Mouse (Mus musculus) heart, postnatal 0 days (tissue): ENCODE measurements at regions not wholly inside any gene's neighbourhood (a gene's known extent, or its start where the extent isn't known, plus 50 kb on each side); places are given as distances from the start of the nearest gene placed in this dataset.

ENCODE experiments used
- CTCF ChIP-seq: IDR thresholded peaks from 2 replicates; pipeline ENCODE4 v1.5.1; 2016; ENCODE audit warnings: antibody characterized with exemption, control low read depth, low read depth
- EP300 ChIP-seq: IDR thresholded peaks from 2 replicates; pipeline ENCODE4 v1.6.1; 2016; ENCODE audit warnings: antibody characterized with exemption, low read depth

DNA sequence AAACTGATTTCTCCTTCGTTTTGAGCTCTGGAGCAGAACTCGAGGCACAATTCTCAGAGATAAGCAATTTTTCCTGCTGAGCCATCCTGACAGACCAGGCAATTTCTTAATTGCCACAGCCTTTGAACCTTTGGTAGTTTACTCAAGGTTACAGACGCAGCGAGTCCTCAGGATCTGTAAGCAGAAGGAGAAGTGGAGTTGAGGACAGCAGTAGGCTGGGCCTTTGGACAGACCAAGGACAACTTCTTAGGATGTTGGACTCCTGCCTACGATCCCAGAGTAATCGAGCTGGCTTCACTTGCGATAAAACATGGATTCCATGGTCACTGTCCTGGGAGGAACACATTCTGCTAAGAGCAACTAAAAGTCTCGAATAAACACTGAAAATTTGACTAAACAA lies 62.7 kb upstream of the Eed start:
- TF ChIP-seq CTCF (no peak), EP300 (no peak)
